Mouse (Mus musculus) right cerebral cortex, postnatal 14 days (tissue): ENCODE data around the gene Bcas3.
"Not testable (repeated sequence)": the region's sequence is repeated elsewhere in the genome, so short reads cannot be mapped to it uniquely, and the experiment has no call there.

Source experiments
- DNase-seq: peaks from one replicate; pipeline ENCODE4 v3.0.0; 2022

Bcas3 gene

DNA sequence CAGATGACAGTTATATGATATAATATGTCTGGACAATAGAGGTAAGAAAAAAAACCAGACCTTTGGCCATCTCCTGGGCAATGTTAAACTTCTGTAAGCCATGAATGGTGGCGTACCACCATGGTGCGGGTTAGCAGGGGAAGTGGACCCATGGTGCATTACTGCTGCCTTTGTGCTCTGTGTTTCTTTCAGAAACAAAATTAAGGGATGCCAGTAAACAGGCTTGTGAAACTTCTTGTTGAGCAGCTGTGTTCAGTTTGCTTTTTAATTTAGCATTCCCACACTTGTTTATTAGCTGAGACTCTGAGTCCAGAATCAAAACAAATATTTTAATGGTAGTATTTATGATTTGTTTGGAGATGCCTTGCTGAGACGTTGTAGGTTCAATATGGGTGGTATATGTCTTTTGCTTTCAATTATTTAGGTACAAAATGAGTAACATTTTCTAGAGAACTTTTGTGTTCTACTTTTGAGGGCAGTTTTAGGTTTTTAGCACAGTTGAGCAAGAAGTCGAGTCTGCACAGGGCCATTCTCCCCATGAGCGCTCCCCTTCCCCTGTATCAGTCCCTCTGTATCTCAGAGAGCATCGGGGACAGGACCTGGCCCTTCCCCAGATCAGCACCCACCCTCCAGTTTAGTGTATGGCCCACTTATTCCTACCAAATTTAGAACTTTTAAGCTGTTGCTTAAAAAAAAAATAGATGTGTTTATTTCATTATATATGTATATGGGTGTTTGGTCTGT, 132.4 kb downstream of the Bcas3 start:
- no peak for DNase-seq

DNA sequence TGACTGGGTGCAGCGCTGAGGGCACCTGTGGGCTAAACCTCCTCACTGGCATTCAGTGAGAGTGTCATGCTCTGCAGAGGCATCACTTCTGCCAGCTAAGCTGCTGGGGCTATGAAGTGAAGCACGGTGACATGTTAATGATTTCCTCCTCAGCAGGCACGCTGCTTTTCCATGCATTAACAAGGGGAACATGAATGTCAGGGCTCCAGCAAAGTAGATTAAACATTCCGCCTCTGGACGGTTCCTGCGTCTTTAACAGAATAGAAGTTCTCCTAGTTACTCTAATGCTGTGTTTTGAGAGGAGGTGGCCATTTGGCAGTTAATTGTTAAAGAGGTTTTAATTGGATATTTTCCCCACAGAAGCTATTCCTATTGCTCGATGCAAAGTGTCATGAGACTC, 134.5 kb downstream of the Bcas3 start:
- no peak for DNase-seq

DNA sequence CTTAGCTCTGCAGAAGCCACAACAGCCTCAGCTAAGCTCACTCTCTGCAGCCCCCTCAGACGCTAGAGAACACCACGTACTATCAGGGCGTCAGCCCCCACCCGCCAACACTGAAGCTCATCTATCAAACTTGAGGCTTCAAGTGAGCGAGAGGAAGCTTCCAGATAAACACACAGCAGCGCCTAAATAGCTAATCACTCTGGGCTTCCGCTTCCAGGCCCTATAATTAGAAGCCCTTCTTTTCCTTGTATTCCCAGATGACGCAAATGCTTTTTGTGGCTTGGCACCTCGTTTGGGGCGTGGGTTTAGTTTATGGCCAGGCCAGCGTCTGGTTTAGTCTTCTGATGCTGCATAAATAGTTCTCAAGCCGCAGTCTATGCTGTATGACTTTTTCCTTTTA, 139.3 kb downstream of the Bcas3 start:
- peak; percentile 9 for DNase-seq

DNA sequence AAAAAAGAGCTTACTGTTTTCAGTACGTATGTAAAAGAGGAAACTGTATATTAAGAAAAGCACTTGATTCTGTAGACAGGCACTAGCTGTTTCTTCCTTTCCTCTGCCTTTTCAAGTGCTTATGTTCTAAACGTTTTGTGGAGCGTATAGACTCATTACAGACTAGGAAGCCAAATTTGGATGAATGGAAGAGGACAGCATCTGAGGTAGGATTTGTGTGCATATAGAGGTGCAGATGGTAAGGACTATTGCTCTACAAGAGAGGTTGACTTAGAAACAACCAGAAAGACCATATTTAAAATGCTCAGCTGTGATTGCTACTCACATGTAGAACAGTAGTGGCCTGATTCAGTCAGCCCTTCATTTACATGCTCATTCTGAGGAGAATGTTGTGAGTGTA, 139.7 kb downstream of the Bcas3 start:
- DNase-seq = no peak

DNA sequence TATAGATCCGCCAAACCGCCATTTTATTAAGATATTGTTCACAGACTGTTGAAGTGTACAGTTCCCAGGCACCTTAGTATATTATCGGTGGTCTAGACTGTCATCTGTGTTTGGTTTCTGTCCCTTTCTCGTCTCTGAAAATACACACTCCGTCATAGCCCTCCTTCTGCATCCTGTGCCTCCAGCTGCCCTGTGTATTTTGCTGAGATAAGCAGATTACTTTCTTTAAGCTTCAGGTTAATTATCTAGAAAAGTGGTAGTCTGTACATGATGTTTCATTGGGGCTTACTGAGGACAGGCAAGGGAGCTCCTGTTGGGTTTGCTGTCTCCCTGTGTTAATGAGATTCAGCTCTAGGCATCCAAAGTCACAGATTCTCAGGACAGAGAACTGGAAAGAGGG, 146.6 kb downstream of the Bcas3 start:
- DNase-seq = no peak

DNA sequence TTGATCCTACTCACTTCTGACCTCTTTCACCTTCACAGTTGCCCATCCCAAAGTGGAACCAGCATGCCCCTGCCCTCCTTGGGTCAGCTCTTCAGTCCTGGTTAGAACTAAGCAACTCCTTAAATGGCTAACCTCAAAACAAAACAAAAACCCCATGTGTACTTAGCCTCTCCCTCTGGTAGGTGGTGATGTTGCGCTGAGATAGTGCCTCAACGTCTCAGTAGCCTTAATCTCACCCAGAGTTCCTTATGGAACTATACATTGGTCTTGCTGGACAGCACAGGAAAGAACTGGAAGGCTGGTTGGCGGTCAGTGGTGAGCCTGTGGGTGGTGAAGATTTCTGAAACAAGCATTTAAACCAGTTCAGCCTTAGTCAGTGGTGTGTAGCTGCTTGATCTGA, 149.1 kb downstream of the Bcas3 start:
- no peak for DNase-seq

DNA sequence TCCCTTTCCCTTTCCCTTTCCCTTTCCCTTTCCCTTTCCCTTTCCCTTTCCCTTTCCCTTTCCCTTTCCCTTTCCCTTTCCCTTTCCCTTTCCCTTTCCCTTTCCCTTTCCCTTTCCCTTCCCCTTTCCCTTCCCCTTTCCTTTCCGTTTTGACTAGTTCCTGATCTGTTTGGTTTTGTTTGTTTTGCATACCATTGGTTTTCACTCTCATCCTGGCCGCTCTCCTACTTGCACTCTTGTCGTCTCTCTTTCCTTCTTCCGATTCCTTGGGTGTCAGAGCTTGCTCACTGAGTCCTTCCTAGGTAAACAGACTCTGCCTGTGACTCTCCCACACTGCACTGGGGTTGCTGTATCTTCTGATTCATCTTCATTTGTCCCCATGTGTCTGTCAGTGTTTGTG, 151.8 kb downstream of the Bcas3 start:
- DNase-seq = not testable (repeated sequence)

DNA sequence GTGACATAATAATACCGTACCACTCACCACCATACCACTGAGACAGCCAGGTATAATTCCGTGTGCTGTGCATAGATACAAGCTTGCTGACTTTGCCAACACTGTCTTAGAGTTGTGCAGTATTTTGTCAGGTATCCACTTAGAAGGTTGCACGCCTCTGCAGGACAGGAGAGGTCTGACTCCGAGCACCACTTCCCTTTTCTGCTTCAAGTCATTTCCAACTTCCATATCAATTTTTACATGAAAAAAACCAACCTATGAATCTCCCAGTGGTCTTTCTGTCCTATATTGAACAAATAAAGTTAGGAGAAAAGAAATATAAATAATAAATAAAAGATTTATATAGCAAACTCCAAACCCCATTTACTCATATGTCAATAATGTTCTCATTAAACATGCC, 152.8 kb downstream of the Bcas3 start:
- DNase-seq = no peak

DNA sequence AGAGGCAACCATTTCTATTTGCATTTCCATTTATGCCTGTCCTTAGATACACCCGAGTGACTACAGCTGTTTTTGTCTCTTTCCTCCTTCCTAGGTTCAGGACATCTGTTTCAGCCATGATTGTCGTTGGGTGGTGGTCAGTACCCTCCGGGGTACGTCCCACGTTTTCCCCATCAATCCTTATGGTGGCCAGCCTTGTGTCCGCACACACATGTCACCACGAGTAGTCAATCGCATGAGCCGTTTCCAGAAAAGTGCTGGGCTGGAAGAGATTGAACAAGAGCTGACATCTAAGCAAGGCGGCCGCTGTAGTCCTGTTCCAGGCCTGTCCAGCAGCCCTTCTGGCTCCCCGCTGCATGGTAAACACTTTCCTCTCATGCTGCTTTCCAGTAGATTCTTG, 156.4 kb downstream of the Bcas3 start:
- DNase-seq = no peak

DNA sequence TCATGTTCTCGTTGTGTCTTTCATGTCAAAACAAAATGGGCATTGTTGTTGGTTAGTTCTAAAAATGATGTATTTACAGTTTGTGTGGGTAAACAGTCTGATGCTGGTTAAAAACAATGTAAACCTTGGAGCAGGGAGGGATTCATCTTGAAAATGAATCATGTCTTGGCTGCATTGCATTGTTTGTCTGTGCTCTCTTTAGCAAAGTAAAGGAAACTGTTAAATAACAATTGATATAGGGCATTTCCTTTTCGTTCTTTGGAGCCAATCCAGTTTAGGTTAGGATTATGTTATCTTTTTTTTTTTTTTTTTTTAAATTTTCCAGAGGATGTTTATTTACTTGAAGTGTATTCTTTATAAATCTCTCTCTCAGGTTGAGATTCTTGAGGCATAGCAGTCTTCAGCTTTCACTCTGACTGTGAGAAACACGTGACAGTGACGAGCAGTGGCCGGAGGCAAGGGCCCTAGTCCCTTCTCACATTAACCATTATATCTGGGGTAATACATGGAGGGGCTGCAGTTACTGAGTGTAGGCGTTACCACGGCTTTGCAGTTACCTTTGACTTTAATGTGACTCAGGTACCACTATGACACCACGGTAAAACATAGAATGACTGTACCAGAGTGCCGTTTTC, 158.4 kb downstream of the Bcas3 start:
- no peak for DNase-seq

DNA sequence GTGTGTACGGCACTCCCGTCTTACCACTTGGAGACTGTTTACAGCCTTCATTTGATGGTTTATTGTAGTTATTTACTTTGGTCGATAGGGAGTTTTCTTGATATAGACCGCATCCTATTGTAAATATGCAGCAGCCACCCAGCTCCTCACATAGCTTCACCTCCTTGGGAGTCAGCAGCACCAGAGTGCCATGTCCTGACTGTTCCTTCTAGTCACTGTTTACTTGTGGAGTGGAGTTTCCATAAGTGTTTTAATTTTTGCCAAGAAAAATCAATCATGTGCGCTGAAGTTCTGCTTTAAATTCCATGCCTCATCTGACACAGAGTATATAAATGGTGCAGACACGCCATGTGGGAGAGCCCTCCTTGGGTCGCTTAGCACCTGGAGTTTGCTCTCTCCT, 163.8 kb downstream of the Bcas3 start:
- DNase-seq = no peak

DNA sequence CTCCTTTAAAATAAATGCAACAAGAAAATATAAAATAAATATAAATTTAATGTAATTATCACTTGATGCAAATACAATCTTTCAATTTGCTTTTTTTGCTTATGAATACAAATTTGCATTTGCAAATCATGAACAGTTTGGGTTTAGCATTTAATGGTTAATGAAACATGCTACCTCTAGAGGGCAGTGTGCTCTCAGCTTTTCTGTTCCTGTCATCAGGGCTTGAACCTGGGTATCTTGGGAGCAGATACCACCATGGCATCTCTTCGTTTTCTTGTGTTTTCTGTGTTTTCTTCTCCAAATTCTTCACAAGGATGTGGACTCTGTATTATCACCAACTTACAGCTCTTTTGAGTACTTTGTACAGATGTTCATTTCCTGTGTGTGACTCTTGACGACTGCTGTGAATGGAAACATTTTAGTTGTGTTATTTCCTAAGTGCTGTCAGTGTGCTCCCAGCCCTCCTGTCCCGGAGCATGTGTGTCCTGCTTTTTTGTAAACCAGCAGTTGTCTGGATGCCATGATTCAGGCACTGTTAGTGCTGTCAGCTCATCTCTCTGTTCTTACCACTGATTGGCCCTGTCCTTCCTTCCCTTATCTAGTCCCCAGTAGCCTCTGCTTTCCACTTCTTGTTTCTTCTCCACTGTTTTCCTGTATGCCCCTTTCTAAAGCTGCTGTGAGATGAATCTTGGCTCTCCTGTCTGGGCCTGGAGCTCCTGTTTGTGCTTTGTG, 165.2 kb downstream of the Bcas3 start:
- no peak for DNase-seq

DNA sequence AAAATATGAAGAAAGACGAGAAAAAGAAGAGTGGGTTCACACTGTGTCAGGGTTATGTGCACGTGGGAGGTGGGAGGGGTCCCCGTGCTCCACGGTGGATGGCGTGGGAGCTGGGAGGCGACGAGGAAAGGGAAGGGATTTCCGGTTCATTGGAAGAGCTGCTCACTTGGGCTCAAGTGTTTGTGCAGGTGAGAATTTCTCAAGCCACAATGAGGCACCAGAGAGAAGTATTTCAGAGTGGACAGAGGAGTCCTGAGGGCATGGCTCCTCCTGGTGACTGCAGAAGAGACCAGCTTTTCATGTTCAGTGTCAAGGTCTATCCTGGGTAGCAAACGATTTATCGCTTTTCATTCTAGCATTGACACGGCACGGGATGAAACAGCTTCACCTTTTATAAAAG, 167.3 kb downstream of the Bcas3 start:
- DNase-seq = no peak

DNA sequence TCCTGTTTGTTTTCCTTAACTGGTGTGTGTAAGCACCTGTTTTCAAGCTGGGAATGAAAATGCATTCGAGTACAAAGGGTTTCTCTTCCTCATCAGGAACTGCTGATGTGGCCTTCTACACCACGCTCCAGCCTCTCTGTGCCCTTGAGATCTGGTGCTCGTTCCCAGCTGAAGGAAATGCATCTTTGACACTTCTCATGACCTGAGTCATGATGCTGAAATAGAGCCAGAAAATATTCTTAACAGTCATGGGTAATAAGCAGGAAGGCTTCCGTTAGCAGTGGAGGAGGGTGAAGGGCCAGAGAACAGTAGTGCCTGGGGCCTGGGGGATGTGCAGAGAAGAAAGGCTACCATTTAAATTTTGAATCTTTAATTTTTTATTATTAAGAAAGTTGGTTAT, 168.0 kb downstream of the Bcas3 start:
- DNase-seq = no peak

DNA sequence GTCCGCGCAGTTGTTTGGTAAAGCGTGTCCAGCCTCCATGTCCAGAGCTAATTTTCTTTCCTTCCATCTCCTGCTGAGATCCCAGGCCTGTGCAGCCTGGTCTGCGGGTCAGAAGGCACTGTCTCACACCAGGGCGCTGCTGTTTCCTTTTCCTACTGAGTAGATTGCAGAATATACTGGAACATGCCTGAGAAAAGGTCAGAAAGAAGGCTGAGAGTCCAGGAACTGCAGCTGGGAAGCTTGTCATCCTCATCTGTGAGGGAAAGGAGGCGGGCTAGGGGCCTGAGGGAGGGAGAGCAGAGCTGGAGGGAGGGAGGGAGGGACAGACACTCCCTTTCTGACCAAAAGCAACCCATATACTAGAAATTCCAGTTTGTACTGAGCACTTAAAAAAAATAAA, 170.7 kb downstream of the Bcas3 start:
- DNase-seq = no peak

DNA sequence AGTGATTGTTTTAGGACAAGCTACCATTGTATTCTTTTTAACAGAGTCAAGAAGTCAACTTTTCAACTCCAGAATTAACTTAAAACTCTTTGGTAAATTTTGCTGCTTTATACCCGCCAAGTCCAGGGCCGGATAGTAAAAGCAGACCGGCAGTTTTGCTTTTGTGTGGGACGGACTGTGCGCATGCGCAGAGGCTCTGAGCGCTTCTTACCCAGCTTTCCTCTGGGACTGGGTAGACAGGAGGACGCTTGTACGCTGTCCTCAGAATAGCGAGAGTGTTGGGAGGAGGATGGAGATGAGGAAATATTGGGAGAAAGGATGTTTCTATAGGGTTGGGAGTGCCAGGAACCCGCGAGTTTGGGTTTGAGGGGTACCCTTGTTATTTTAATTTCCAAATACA, 171.2 kb downstream of the Bcas3 start:
- peak; percentile 77 for DNase-seq

DNA sequence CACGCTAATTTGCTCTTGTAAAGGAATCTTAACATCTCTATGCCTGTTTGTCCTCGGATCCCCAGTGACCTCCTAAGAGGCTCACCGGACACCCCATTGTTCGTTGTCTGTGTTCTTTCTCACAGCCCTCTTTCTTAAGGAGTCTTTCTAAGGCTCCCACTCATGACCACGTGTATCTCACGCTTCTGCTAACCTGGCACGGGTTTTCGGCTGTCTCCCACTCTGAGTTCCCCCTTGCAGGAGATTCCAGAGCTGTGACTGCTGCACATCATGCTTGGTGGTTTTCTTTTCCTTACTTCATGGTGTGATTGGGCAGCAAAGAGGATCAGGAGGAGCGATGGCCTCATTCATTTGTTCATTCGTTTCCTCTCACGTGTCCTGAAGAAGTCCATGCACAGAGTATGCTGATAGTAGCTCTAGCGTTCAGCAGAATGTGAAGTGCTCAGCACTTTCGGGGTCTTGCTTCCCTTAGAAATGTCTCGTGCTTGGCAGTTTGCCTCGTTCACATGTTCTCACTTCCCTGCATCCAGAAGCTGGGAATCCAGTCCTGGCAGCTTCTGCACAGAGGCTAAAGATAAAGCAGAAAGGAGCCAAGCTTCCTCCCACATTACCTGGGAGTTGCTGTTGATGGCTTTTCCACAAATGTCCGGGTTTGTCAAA, 172.0 kb downstream of the Bcas3 start:
- peak; percentile 45 for DNase-seq

DNA sequence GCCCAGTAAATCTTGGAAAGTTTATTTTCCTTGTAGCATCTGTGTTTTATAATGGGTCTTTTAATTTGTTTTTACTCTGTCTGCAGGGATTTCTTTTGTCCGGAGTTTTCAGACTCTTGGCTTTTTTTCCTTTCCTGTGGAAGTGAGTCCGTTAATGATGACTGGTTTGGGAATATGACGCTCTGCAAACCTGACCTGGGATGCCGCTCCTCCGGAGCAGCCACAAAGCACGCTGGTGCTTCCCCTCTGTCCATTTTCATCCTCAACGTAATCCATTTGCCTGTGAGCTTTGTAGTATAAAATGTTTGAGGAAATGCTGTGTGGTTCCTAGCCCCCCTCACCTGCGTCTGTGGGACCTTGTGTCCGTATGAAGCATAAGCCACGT, 172.5 kb downstream of the Bcas3 start:
- DNase-seq = no peak

DNA sequence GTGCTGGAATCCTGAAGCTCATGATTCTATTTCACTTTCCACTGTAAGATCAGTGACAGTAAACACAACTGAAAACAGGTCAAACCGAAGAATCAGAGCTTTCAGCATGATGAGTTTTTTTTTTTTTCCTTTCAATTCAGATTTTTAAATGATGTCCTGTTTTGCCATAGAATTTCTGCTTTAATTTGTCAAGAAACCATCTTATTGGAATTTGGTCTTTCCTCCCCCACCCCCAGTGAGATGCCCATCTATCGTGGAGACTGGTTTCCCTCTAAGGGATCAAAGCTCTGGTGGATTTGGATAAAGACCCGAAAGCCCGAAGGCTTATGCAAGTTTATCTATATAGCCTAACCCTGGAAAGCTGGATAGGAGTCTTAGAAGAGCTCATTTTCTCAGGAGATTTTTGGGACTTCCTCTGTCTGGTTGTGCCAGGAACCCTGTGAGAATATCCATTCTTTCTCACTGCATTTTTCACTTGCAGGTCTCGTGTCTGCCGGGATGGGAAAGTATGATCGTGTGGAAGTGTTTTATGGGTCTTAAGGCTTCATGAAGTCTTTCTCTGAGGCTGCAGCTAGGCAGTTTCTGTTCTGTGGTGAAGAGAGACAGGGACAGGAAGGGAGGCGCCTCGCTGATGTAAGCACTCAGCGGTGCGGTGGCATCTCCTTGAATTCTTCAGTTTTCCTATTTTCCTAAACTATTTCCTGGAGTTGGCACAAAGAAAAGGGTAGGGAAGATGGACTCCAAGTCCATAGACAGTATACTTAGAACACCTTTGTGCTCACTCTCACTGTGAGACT, 173.2 kb downstream of the Bcas3 start:
- DNase-seq = no peak

DNA sequence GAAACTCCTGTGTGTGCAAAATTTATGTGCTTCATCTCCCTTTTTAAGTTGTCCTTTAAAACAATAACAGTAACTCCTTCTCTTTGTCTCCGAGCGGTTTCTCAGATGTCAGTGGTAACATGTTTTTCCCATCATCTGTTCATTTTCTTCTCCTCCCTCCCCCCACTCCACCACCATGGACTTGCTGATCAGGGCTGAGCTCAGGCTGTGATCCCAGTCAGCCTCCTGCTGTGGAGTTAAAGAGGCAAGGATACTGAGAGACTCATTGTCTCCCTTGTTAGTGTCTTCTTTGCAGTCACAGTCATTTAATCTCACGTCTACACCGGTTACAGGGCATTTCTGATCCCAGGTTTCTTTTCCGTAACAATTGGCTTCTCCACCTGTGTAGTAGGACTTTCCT, 174.3 kb downstream of the Bcas3 start:
- no peak for DNase-seq

DNA sequence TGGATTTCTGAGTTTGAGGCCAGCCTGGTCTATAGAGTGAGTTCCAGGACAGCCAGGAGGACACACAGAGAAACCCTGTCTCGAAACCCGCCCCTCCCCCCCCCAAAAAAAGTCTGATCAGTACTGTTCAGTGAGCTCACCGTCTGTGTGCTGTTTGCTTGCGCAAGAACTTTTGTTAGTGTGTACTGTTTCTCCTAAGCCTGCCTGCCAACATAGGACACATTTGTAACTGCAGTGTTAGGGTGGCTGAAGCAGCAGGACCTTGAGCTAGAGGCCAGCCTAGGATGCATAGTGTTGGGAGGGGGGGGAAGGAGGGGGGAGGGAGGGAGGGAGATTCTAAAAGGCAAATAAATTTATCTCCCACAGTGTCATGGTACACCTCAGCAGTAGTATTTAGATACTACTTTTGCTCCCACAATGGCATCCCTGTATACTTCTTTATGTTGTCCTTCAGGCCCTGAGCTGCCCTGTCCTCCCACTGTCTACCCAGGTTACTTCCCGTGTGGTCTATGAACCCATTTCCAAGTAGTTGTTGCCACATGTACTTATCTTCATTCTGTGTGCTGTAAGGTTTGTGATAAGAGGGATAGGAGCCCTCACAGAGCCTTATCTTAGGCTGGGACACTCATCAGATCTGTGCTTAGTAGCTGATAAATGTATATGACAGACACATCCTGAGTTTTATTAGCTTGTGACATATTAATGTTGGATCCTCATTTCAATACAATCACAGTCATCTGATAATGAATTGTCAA, 176.7 kb downstream of the Bcas3 start:
- DNase-seq = no peak

DNA sequence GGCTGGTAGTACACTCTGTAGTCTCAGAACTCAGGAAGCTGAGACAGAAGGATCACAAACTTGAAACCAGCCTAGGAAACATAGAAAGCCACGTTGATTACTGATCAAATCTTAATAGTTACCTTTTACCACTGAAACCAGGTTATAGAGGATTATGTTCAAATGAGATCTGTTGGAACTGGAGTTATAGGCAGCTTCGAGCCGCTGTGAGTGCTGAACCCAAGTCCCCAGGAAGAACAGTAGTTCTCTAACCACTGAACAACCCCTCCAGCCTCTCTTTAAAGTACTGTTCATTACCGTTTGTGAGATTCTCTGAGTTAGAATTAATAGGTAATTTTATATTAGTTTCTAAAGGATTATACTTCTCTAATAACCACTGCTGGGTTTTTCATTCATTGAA, 188.0 kb downstream of the Bcas3 start:
- DNase-seq = no peak
